Mouse (Mus musculus) stomach, embryonic 14.5 days (tissue): ENCODE results near the gene Mettl16. TPM values are rescaled to one million over a fixed set of nuclear protein-coding genes. Genes with fewer than 3 reads are reported as not detected.

Experiments used
- ATAC-seq: fragments of 200-750 bp; cut with Nextera tagmentation; 2 replicates; pipeline ENCODE4 v1.8.0; 2017; ENCODE audit warnings: low read depth, moderate TSS enrichment; ENCODE audit not compliant: insufficient number of reproducible peaks, insufficient read depth, low FRiP score
- H3K27ac ChIP-seq: fragments of 300-500 bp; sonication (generic); 2 replicates; pipeline ENCODE4 v1.5.1; 2014; ENCODE audit warnings: mild to moderate bottlenecking, low read length, moderate library complexity, mixed read lengths
- H3K27me3 ChIP-seq: fragments of 300-500 bp; sonication (generic); 2 replicates; pipeline ENCODE4 v1.6.1; 2014; ENCODE audit warnings: low read length, control low read depth, mixed read lengths; ENCODE audit not compliant: control insufficient read depth, insufficient read depth
- H3K36me3 ChIP-seq: fragments of 300-500 bp; sonication (generic); 2 replicates; pipeline ENCODE4 v1.6.1; 2014; ENCODE audit warnings: mild to moderate bottlenecking, control low read depth, low read length, moderate library complexity, mixed read lengths; ENCODE audit not compliant: control insufficient read depth, insufficient read depth
- H3K4me1 ChIP-seq: fragments of 300-500 bp; sonication (generic); 2 replicates; pipeline ENCODE4 v1.6.1; 2014; ENCODE audit warnings: low read length, control low read depth, mixed read lengths; ENCODE audit not compliant: control insufficient read depth, insufficient read depth
- H3K4me2 ChIP-seq: fragments of 300-500 bp; sonication (generic); replicated peaks from 2 replicates; pipeline ENCODE4 v1.6.1; 2014; ENCODE audit warnings: low read depth, low read length, control low read depth
- H3K4me3 ChIP-seq: fragments of 300-500 bp; sonication (generic); 2 replicates; pipeline ENCODE4 v1.5.1; 2014; ENCODE audit warnings: low read depth, low read length, control low read depth
- H3K9ac ChIP-seq: fragments of 300-500 bp; sonication (generic); replicated peaks from 2 replicates; pipeline ENCODE4 v1.6.1; 2014; ENCODE audit warnings: low read depth, mild to moderate bottlenecking, control low read depth, low read length, moderate library complexity, mixed read lengths
- H3K9me3 ChIP-seq: fragments of 300-500 bp; sonication (generic); 2 replicates; pipeline ENCODE4 v1.6.1; 2016; ENCODE audit warnings: low read depth, low read length, control low read depth; ENCODE audit not compliant: control insufficient read depth
- WGBS: fragments of 180-500 bp; shearing (Covaris S2); extraction: QIAGEN DNeasy Blood & Tissue Kit; methylation state at CpG from one replicate; pipeline ENCODE4 v1.1.7; 2014; 5-methylcytosine and 5-hydroxymethylcytosine counted together
- polyA plus RNA-seq: library from polyadenylated mRNA; unstranded; fragments of >200 nt; fragmentation: Nextera tagmentation; extraction: Ambion mirVana; gene quantifications from 2 replicates; pipeline ENCODE4 v1.2.1, GENCODE M21; 2014

Mettl16 gene
- polyA plus RNA-seq, 1 experiment from 2014 or later = 33.5 TPM

- Histone ChIP-seq H3K27ac (no peak overlapping the region), H3K36me3 (peaks cover 5% of the 10 kb centered on the region; the same call in 1 of the 2 replicates), H3K9me3 (no peaks in the 10 kb centered on the region), H3K27me3 (no peaks in the 10 kb centered on the region), H3K4me1 (peaks cover under 1% of the 10 kb centered on the region; the same call in 1 of the 2 replicates), H3K4me3 (no peak overlapping the region), H3K4me2 (no peak overlapping the region), H3K9ac (no peak overlapping the region)
- WGBS = 87% methylated on average over 7 of the region's 7 CpGs
- no peak for ATAC-seq
Observed at GRCm38 (mm10) chr11:74822746-74823440, 52.3 kb downstream of the Mettl16 start.

DNA sequence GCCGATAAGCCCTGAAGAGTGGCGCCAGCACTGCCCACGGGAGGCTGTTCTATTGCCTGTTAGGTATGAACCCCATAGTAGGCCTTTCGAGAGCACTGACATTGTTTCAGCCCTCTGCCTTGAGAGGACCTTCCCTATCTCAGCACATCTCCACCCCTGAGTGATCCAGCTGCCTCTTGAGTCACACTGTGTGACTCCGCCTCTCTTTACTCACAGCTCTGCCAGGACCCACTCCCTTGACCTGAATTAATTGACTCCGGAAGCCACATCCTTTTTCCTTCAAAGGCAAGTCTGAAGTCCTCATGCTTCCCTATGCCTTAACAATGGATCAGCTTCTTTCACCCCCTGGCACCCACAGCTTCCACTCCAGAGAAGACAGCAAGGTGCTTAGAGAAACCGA lies 55.5 kb downstream of the Mettl16 start:
- Histone ChIP-seq H3K36me3 (no peaks in the 10 kb centered on the region), H3K4me1 (peaks cover 12% of the 10 kb centered on the region; the same call in 1 of the 2 replicates), H3K4me2 (no peak overlapping the region), H3K27ac (no peak overlapping the region), H3K27me3 (no peaks in the 10 kb centered on the region), H3K4me3 (no peak overlapping the region), H3K9ac (no peak overlapping the region), H3K9me3 (no peaks in the 10 kb centered on the region)
- 72% methylated on average over 7 of the region's 7 CpGs for WGBS
- ATAC-seq = no peak

- H3K9ac ChIP-seq = no peak overlapping the region
- no peak overlapping the region for H3K4me2 ChIP-seq
- H3K4me3 ChIP-seq = no peak overlapping the region
- H3K4me1 ChIP-seq = peaks cover 12% of the 10 kb centered on the region; the same call in 1 of the 2 replicates
- WGBS = 80% methylated on average over 5 of the region's 5 CpGs
- H3K27me3 ChIP-seq = no peaks in the 10 kb centered on the region
- no peaks in the 10 kb centered on the region for H3K9me3 ChIP-seq
- H3K36me3 ChIP-seq = no peaks in the 10 kb centered on the region
- ATAC-seq = no peak
- H3K27ac ChIP-seq = no peak overlapping the region
Observed at GRCm38 (mm10) chr11:74826702-74827101, 56.1 kb downstream of the Mettl16 start.

DNA sequence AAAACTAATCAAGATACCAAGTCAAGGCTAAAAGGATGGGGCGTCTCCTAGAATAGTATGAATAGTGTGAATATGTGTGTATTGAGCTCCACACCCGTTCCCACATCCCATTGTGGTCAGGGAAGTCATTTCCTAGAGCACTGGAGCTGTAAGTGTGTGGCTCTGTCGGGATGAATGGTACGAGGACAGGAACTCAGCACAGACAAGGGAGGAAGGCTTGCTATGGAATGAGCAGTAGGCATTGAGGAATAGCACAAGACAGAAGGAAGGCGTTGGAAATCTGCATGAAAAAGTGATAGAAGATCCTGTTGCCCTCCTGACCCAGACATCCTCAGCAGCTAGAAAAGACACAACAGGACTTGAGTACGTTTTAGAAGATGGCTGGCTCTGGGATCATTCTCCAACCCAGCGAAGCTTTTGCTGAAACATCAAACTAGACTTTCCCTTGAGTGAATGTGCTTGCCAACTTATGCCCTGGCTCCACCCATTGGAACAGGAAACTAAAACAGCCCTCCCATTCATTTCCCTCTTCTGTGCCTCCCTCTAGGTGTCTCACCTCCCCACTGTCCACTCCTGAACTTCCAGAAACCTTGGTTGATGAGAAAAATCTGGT lies 57.3 kb downstream of the Mettl16 start:
- no peak overlapping the region for H3K4me2 ChIP-seq
- no peaks in the 10 kb centered on the region for H3K27me3 ChIP-seq
- no peaks in the 10 kb centered on the region for H3K9me3 ChIP-seq
- peaks cover 14% of the 10 kb centered on the region for H3K4me1 ChIP-seq
- no peak overlapping the region for H3K27ac ChIP-seq
- 71% methylated on average over 7 of the region's 7 CpGs for WGBS
- ATAC-seq = no peak
- no peak overlapping the region for H3K9ac ChIP-seq
- no peaks in the 10 kb centered on the region for H3K36me3 ChIP-seq
- H3K4me3 ChIP-seq = no peak overlapping the region

DNA sequence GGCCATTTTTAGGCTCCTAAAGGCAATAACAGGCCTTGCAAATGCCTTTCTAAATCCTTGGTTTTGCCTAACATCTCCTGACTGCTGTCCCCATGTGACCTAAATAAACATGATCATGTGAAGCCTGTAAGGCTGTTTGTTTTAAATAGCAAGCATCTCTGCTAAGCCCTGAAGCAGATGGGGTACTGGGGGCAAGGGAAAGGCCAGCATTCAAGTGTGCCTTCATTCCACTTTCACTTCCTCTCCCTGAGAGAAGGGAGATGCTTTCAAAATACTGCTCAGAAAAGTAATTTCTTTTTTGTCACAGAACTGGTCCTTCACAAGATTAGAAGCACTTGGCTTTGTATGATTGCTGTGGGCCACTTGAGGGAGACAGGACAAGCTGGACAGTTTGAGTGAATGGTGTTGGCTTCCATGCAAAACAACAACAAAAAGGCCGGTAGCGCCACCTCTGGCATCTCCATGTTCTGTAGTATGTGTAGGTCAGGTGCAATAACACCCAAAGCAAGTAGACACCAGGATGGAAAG lies 57.8 kb downstream of the Mettl16 start:
- H3K36me3 ChIP-seq = no peaks in the 10 kb centered on the region
- H3K27ac ChIP-seq = no peak overlapping the region
- H3K27me3 ChIP-seq = no peaks in the 10 kb centered on the region
- no peak overlapping the region for H3K4me3 ChIP-seq
- H3K9ac ChIP-seq = no peak overlapping the region
- no peak for ATAC-seq
- WGBS = 40% methylated on average over 2 of the region's 2 CpGs
- no peaks in the 10 kb centered on the region for H3K9me3 ChIP-seq
- no peak overlapping the region for H3K4me2 ChIP-seq
- peaks cover 20% of the 10 kb centered on the region for H3K4me1 ChIP-seq

GRCm38 (mm10) chr11:74828965-74829550 lies 58.4 kb downstream of the Mettl16 start:
- H3K9ac ChIP-seq = no peak overlapping the region
- no peaks in the 10 kb centered on the region for H3K9me3 ChIP-seq
- H3K27ac ChIP-seq = no peak overlapping the region
- H3K36me3 ChIP-seq = no peaks in the 10 kb centered on the region
- 13% methylated on average over 11 of the region's 11 CpGs for WGBS
- no peak for ATAC-seq
- peak overlapping the region; percentile 96; the same call in 1 of the 2 replicates for H3K4me3 ChIP-seq
- H3K4me1 ChIP-seq = peaks cover 24% of the 10 kb centered on the region
- H3K4me2 ChIP-seq = peak overlapping the region; percentile 93
- no peaks in the 10 kb centered on the region for H3K27me3 ChIP-seq

DNA sequence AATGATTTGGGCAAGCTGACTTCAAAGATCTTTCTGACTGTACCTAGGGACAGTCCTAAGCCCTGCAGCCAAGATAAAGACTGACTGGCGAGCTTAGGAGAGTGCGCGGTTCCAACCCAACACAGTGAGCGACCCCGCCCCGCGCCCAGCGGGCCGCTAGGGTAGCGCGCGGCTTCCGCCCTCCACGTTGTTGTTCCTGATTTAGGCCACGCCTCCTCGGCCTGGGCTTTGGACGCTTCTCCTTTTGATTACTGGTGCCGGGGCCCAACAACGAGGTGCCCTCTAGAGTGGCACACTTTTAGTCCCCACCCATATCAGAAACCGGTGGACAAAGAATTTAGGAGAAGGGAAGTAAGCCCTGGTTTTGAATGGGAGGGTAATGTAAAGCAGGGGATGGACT lies 59.2 kb downstream of the Mettl16 start:
- Histone ChIP-seq H3K4me3 (peak overlapping the region; percentile 96), H3K36me3 (no peaks in the 10 kb centered on the region), H3K9ac (peak overlapping the region; percentile 18; the same call in 1 of the 2 replicates), H3K27me3 (no peaks in the 10 kb centered on the region), H3K27ac (peak overlapping the region; percentile 81), H3K4me1 (peaks cover 24% of the 10 kb centered on the region), H3K4me2 (peak overlapping the region; percentile 93), H3K9me3 (no peaks in the 10 kb centered on the region)
- under 1% methylated on average over 20 of the region's 20 CpGs for WGBS
- ATAC-seq = peak; percentile 40

GRCm38 (mm10) chr11:74830256-74831161 lies 59.9 kb downstream of the Mettl16 start, which contains the start of gene Mnt:
Gene Mnt (plus strand): TSS chr11:74830920.
- under 1% methylated on average over 70 of the region's 70 CpGs for WGBS
- peak within 1 kb of the TSS; percentile 93 for H3K4me2 ChIP-seq
- peak within 1 kb of the TSS; percentile 90 for H3K27ac ChIP-seq
- no peaks in the 10 kb centered on the region for H3K27me3 ChIP-seq
- peak within 1 kb of the TSS; percentile 96 for H3K4me3 ChIP-seq
- H3K9me3 ChIP-seq = no peaks in the 10 kb centered on the region
- peak within 1 kb of the TSS; percentile 80 for H3K9ac ChIP-seq
- H3K4me1 ChIP-seq = peaks cover 24% of the 10 kb centered on the region
- ATAC-seq = peak; percentile 86
- no peaks in the 10 kb centered on the region for H3K36me3 ChIP-seq
